In the genomic region with DNA sequence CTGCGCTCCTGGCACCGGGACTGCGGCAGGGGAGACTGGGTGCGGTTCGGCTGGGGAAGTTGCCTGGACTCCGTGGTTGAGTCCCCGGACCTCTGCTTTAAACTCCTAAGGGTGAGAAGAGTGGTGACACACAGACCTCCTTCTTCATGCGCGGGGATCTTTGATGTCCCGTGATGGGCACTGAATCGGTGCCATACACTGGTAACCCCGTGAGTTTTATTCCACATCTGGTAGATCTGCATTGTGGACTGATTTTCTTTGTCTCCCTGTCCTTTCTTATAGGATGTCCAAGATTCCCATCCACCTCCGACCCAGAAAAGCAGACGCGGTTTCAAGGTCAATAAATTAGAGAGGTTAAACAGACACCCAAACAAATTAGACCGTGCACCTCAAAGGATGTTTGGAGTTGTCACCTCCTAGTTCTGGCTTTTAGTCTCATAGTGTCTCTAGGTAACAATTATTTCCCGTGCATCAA, we compare ENCODE assay signal across 8 mouse cellular contexts. TPM values are rescaled to one million over a fixed set of nuclear protein-coding genes. Genes with fewer than 3 reads are reported as not detected.
A peak's percentile ranks its signal among the peaks of the same experiment; 100 is the strongest.
DNase-seq lines count a peak whose midpoint lies in the region; ATAC-seq and TF ChIP-seq lines count a peak whose summit lies in the region.

No protein-coding gene starts in this region.

- TF ChIP-seq CTCF in heart, postnatal 0 days (IDR thresholded peaks at IDR 0.05; ENCODE audit: low read depth) = no peak
- no peak for TF ChIP-seq CTCF in liver, postnatal 0 days (IDR thresholded peaks at IDR 0.05; ENCODE audit: low read depth)

- no peak for TF ChIP-seq EP300 in heart, postnatal 0 days (IDR thresholded peaks at IDR 0.05; ENCODE audit: low read depth)
- no peak for TF ChIP-seq EP300 in liver, postnatal 0 days (IDR thresholded peaks at IDR 0.05; ENCODE audit: low read depth)

- H3K9ac ChIP-seq in ES-E14 (ENCODE audit: insufficient read depth, low read depth, low read length, poor library complexity, severe bottlenecking) = peak overlapping the region; percentile 19
- no peak overlapping the region for H3K9ac ChIP-seq in heart, postnatal 0 days (replicated peaks; ENCODE audit: low read depth, low read length)
- no peak overlapping the region for H3K9ac ChIP-seq in liver, postnatal 0 days (replicated peaks)

- intact Hi-C loops in heart, postnatal 14 days (cut with DNase I) = loop anchor here (5.0 kb wide), 1 partner anchor 547 kb away; no protein-coding TSS in a partner anchor

- no peak for ATAC-seq in heart, postnatal 0 days (ENCODE audit: insufficient read depth, low read depth)
- no peak for ATAC-seq in liver, postnatal 0 days

- peaks cover 52% of the 10 kb centered on the region for H3K27me3 ChIP-seq in heart, embryonic 10.5 days (ENCODE audit: insufficient read depth, poor library complexity, severe bottlenecking)
- H3K27me3 ChIP-seq in heart, postnatal 0 days (ENCODE audit: control insufficient read depth, insufficient read depth, low read length) = peaks cover 45% of the 10 kb centered on the region
- H3K27me3 ChIP-seq in liver, postnatal 0 days (ENCODE audit: insufficient read depth, low read length) = peaks cover 35% of the 10 kb centered on the region

- H3K36me3 ChIP-seq in heart, embryonic 10.5 days = no peaks in the 10 kb centered on the region
- H3K36me3 ChIP-seq in ES-E14 (ENCODE audit: control insufficient read depth, insufficient read depth, low read length, poor library complexity, severe bottlenecking) = no peaks in the 10 kb centered on the region
- no peaks in the 10 kb centered on the region for H3K36me3 ChIP-seq in heart, postnatal 0 days (replicated peaks; ENCODE audit: control insufficient read depth, insufficient read depth, low read length)
- H3K36me3 ChIP-seq in liver, postnatal 0 days (replicated peaks; ENCODE audit: insufficient read depth, low read length) = no peaks in the 10 kb centered on the region

- peak overlapping the region; percentile 61 for H3K4me3 ChIP-seq in heart, embryonic 10.5 days
- peak overlapping the region; percentile 51 to 61 for H3K4me3 ChIP-seq in ES-E14 (ENCODE audit: insufficient read depth in 1 of 2, low read depth in 1 of 2, low read length in 2 of 2, poor library complexity in 1 of 2, severe bottlenecking in 1 of 2)
- peak overlapping the region; percentile 43 for H3K4me3 ChIP-seq in heart, postnatal 0 days (ENCODE audit: low read depth, low read length)
- H3K4me3 ChIP-seq in liver, postnatal 0 days (ENCODE audit: low read depth, low read length) = peak overlapping the region; percentile 6

- no peak for DNase-seq in heart, embryonic 10.5 days (ENCODE audit: low spot score)
- no peak for DNase-seq in heart, postnatal 14 days
- DNase-seq in ES-E14 (ENCODE audit: low read depth, low spot score) = no peak
- DNase-seq in heart, postnatal 0 days (ENCODE audit: low spot score) = no peak
- no peak for DNase-seq in liver, postnatal 0 days
- no peak for DNase-seq in cerebellum, adult 9-10 months
- DNase-seq in retina, embryonic 14.5 days (ENCODE audit: low spot score) = no peak
- DNase-seq in urinary bladder, postnatal 36 days (ENCODE audit: low spot score in 2 of 2) = no peak

- 4% methylated on average over 17 of the region's 17 CpGs for WGBS in heart, embryonic 10.5 days
- 4% methylated on average over 17 of the region's 17 CpGs for WGBS in heart, postnatal 0 days
- WGBS in liver, postnatal 0 days (ENCODE audit: insufficient replicate concordance) = 3% methylated on average over 17 of the region's 17 CpGs

- in situ Hi-C loops in ES-E14 (cut with MboI; ENCODE audit: low sequenced_read_pairs in 2 of 2, unreplicated experiment in 2 of 2) = no loop called here

- H3K9me3 ChIP-seq in heart, embryonic 10.5 days = no peaks in the 10 kb centered on the region
- H3K9me3 ChIP-seq in ES-E14 (ENCODE audit: control insufficient read depth, insufficient read depth, low read depth, low read length) = no peaks in the 10 kb centered on the region
- H3K9me3 ChIP-seq in heart, postnatal 0 days (replicated peaks; ENCODE audit: control insufficient read depth, low read length) = no peaks in the 10 kb centered on the region
- H3K9me3 ChIP-seq in liver, postnatal 0 days (ENCODE audit: low read length) = no peaks in the 10 kb centered on the region

- H3K4me1 ChIP-seq in heart, embryonic 10.5 days = peaks cover 13% of the 10 kb centered on the region
- H3K4me1 ChIP-seq in ES-E14 (ENCODE audit: control insufficient read depth in 2 of 2, insufficient read depth in 2 of 2, low read length in 2 of 2, poor library complexity in 1 of 2) = no peaks in the 10 kb centered on the region
- peaks cover 13% of the 10 kb centered on the region for H3K4me1 ChIP-seq in heart, postnatal 0 days (ENCODE audit: control insufficient read depth, insufficient read depth)
- 0 out of 2 replicates have a peak, but pooled peaks cover 3% of the 10 kb centered on the region for H3K4me1 ChIP-seq in liver, postnatal 0 days (ENCODE audit: insufficient read depth)

- peak overlapping the region; percentile 58 for H3K4me2 ChIP-seq in heart, postnatal 0 days (ENCODE audit: low read depth, low read length)
- peak overlapping the region; percentile 66 for H3K4me2 ChIP-seq in liver, postnatal 0 days (ENCODE audit: low read depth, low read length)

- H3K27ac ChIP-seq in heart, embryonic 10.5 days = no peak overlapping the region; the same call in 1 of the 2 replicates
- no peak overlapping the region for H3K27ac ChIP-seq in ES-E14 (ENCODE audit: insufficient read depth, low read depth, low read length, poor library complexity, severe bottlenecking)
- no peak overlapping the region for H3K27ac ChIP-seq in heart, postnatal 0 days (ENCODE audit: low read depth)
- no peak overlapping the region for H3K27ac ChIP-seq in liver, postnatal 0 days (ENCODE audit: low read depth)

TF ChIP-seq in ES-E14, 5 proteins besides CTCF, POLR2A, EP300 and RAD21:
- TF ChIP-seq CHD2 (IDR thresholded peaks at IDR 0.05; ENCODE audit: low read depth, low read length) = no peak
- TF ChIP-seq ZNF384 (IDR thresholded peaks at IDR 0.05; ENCODE audit: low read depth, low read length) = no peak
- no peak for TF ChIP-seq ZC3H11A (IDR thresholded peaks at IDR 0.05; ENCODE audit: borderline replicate concordance, low read depth, low read length)
- TF ChIP-seq HCFC1 (IDR thresholded peaks at IDR 0.05; ENCODE audit: borderline replicate concordance, insufficient read depth, low read length) = no peak
- TF ChIP-seq MAFK (IDR thresholded peaks at IDR 0.05; ENCODE audit: insufficient read depth, low read depth, low read length) = no peak

RNA-seq across cellular contexts. Expression of a gene that starts 0.3 kb away (rescaled TPM):
- polyA plus RNA-seq in heart, embryonic 10.5 days (2016; fragmentation: Nextera tagmentation; extraction: Ambion mirVana) = 0.04 TPM in 1 of 2 replicates, not detected in the other
- total RNA-seq in heart, postnatal 14 days (2021) = under 1 TPM; 0.12 to 0.15 TPM
- total RNA-seq in ES-E14 (2012; rRNA removed) = 0.16 and 0.27 TPM in 2 replicates
- total RNA-seq in heart, postnatal 0 days (2014; rRNA removed; ENCODE audit: low replicate concordance) = not detected in 2 replicates
- 0.05 TPM in 1 of 2 replicates, not detected in the other for polyA plus RNA-seq in heart, postnatal 0 days (2015; fragmentation: Nextera tagmentation; extraction: Ambion mirVana)
- polyA plus RNA-seq in liver, postnatal 0 days (2015; fragmentation: Nextera tagmentation; extraction: Ambion mirVana) = 1.3 and 1.5 TPM in 2 replicates

RNA-seq across cellular contexts. Expression of a gene that starts 29.4 kb away (rescaled TPM):
- 31.6 and 38.8 TPM in 2 replicates for polyA plus RNA-seq in heart, embryonic 10.5 days (2016; fragmentation: Nextera tagmentation; extraction: Ambion mirVana)
- total RNA-seq in heart, postnatal 14 days (2021) = 10 to 100 TPM; 53.9 to 62.5 TPM
- total RNA-seq in ES-E14 (2012; rRNA removed) = 57.3 and 61.8 TPM in 2 replicates
- 63.9 and 66.0 TPM in 2 replicates for total RNA-seq in heart, postnatal 0 days (2014; rRNA removed; ENCODE audit: low replicate concordance)
- polyA plus RNA-seq in heart, postnatal 0 days (2015; fragmentation: Nextera tagmentation; extraction: Ambion mirVana) = 28.0 and 28.4 TPM in 2 replicates
- 25.2 and 29.9 TPM in 2 replicates for polyA plus RNA-seq in liver, postnatal 0 days (2015; fragmentation: Nextera tagmentation; extraction: Ambion mirVana)

Comparison
In these comparisons a context has a peak if more than half of its experiments do, and no peak if none do; other contexts are left out.
1. H3K4me3 ChIP-seq: peak in every context shown above with its lines; median percentile 61 in heart, embryonic 10.5 days; 56 in ES-E14; 43 in heart, postnatal 0 days; 6 in liver, postnatal 0 days.